Mouse (Mus musculus) MEL (cell line): ENCODE data around the gene Ppp1ca.

Experiments used
- BHLHE40 ChIP-seq: IDR thresholded peaks from 2 replicates; pipeline ENCODE4 v1.6.1; 2012; ENCODE audit warnings: low read depth, mild to moderate bottlenecking, inconsistent platforms, low read length, improper control_type of control experiment, borderline replicate concordance
- CTCF ChIP-seq, 3 experiments: IDR thresholded peaks in 2 of 3; conservative IDR thresholded peaks in 1 of 3; 2 replicates each; pipeline ENCODE4 v1.5.1; 2011 to 2012; ENCODE audit warnings: low read length in 3 of 3, low read depth in 2 of 3, mild to moderate bottlenecking in 2 of 3, improper control_type of control experiment in 1 of 3, inconsistent platforms in 1 of 3, mixed read lengths in 1 of 3, moderate library complexity in 1 of 3; ENCODE audit not compliant: control insufficient read depth in 1 of 3, insufficient read depth in 1 of 3, poor library complexity in 1 of 3, severe bottlenecking in 1 of 3
- EP300 ChIP-seq, 2 experiments: IDR thresholded peaks; 2 replicates each; pipeline ENCODE4 v1.6.1; 2011; ENCODE audit warnings: improper control_type of control experiment in 2 of 2, low read length in 2 of 2, low read depth in 1 of 2, mild to moderate bottlenecking in 1 of 2
- HCFC1 ChIP-seq: IDR thresholded peaks from 2 replicates; pipeline ENCODE4 v1.6.1; 2012; ENCODE audit warnings: low read depth, mild to moderate bottlenecking, inconsistent platforms, low read length, improper control_type of control experiment, moderate library complexity
- MAZ ChIP-seq: IDR thresholded peaks from 2 replicates; pipeline ENCODE4 v1.6.1; 2012; ENCODE audit warnings: low read depth, mild to moderate bottlenecking, inconsistent platforms, low read length, improper control_type of control experiment
- POLR2A ChIP-seq, 2 experiments: IDR thresholded peaks; 2 replicates each; pipeline ENCODE4 v1.6.1; 2011 to 2012; ENCODE audit warnings: low read length in 2 of 2, mild to moderate bottlenecking in 2 of 2, control low read depth in 1 of 2, improper control_type of control experiment in 1 of 2, low read depth in 1 of 2, moderate library complexity in 1 of 2; ENCODE audit not compliant: control insufficient read depth in 1 of 2, insufficient read depth in 1 of 2, poor library complexity in 1 of 2
- POLR2AphosphoS2 ChIP-seq: IDR thresholded peaks from 2 replicates; pipeline ENCODE4 v1.6.1; 2011; ENCODE audit warnings: low read length, improper control_type of control experiment
- SMC3 ChIP-seq: IDR thresholded peaks from 2 replicates; pipeline ENCODE4 v1.6.1; 2011; ENCODE audit warnings: low read depth, low read length, improper control_type of control experiment
- USF1 ChIP-seq: IDR thresholded peaks from 2 replicates; pipeline ENCODE4 v1.6.1; 2014; ENCODE audit warnings: low read depth, mild to moderate bottlenecking, inconsistent platforms, low read length, improper control_type of control experiment, moderate library complexity
- ZNF384 ChIP-seq: IDR thresholded peaks from 2 replicates; pipeline ENCODE4 v1.6.1; 2012; ENCODE audit warnings: low read depth, mild to moderate bottlenecking, inconsistent platforms, low read length, improper control_type of control experiment

DNA sequence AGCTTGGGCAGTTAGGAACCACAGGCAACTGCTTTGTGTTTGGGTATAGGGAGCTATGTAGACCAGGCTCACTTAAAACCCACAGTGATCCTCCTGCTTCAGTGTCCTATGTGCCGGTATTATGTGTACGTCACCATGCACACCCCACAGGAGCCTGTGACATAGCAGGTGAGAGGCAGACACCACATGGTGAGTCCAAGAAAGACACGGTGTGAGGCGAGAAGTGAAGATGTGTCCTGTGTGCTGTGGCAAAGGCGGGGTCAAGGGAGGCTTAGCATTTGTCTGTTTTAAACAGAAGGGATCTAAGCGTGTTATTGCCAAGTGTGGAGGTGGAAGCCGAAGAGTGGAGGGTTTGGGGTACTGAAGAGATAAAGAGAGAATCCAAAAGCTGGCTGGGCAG is 34.9 kb downstream of the Ppp1ca start:
- no peak for TF ChIP-seq SMC3
- TF ChIP-seq CTCF (IDR thresholded peaks at IDR 0.05 in 2 of 3, conservative IDR thresholded peaks at IDR 0.05 in 1 of 3; ENCODE audit: control insufficient read depth in 1 of 3, insufficient read depth in 1 of 3, low read depth in 2 of 3, low read length in 3 of 3, poor library complexity in 1 of 3, severe bottlenecking in 1 of 3) = no peak
- no peak for TF ChIP-seq POLR2A (IDR thresholded peaks at IDR 0.05; ENCODE audit: control insufficient read depth in 1 of 2, insufficient read depth in 1 of 2, low read depth in 1 of 2, low read length in 2 of 2, poor library complexity in 1 of 2)
- TF ChIP-seq HCFC1 = no peak
- no peak for TF ChIP-seq BHLHE40
- no peak for TF ChIP-seq EP300 (IDR thresholded peaks at IDR 0.05; ENCODE audit: low read depth in 1 of 2, low read length in 2 of 2)
- no peak for TF ChIP-seq POLR2AphosphoS2
- no peak for TF ChIP-seq USF1
- TF ChIP-seq MAZ = no peak
- TF ChIP-seq ZNF384 = no peak
